Mouse (Mus musculus) erythroblast, embryonic 14.5 days (primary cell): ENCODE measurements around the gene Maea.

Experiments
- GATA1 ChIP-seq: IDR thresholded peaks from 2 replicates; pipeline ENCODE4 v1.6.1; 2012; ENCODE audit warnings: low read length, inconsistent platforms, mixed read lengths
- TAL1 ChIP-seq: IDR thresholded peaks from 3 replicates; pipeline ENCODE4 v1.6.1; 2012; ENCODE audit warnings: low read length, inconsistent platforms, mixed read lengths

DNA sequence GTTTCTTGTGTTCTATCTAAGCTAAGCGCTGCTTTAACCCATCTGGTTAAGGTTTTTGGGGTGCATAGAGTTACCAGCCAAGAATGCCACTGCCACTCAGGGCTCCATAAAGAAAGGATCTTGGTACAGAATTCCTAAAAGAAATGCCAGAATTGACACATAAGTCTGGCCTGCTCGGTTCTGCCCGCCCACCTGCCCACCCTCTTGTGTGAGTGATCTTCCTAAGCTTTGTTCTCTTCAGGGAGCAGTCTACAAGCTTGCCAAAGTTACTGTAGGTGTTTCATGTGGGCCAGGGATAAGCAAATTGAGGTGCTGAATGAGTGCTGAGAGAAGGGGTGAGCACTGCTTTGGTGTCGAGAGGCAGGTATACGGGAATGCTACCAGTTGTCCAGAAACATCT is 28.0 kb downstream of the Maea start:
- TF ChIP-seq TAL1 (no peak), GATA1 (no peak)
